Mouse (Mus musculus) bone marrow, adult 2 months (tissue): ENCODE results near the gene Gm28372. TPM values are rescaled to one million over a fixed set of nuclear protein-coding genes. Genes with fewer than 3 reads are reported as not detected.

ENCODE experiments used
- H3K27ac ChIP-seq: fragments of 200-500 bp; 2 replicates; pipeline ENCODE4 v1.5.1; 2012; ENCODE audit warnings: low read depth, mild to moderate bottlenecking, control low read depth, inconsistent platforms, low read length; ENCODE audit not compliant: control insufficient read depth, poor library complexity, insufficient read depth
- H3K4me1 ChIP-seq: fragments of 200-500 bp; 2 replicates; pipeline ENCODE4 v1.6.1; 2011; ENCODE audit warnings: low read length; ENCODE audit not compliant: control insufficient read depth, insufficient read depth
- H3K4me3 ChIP-seq: fragments of 200-500 bp; replicated peaks from 2 replicates; pipeline ENCODE3; 2011; ENCODE audit warnings: mild to moderate bottlenecking, low read depth, low read length, control low read depth; ENCODE audit not compliant: control insufficient read depth
- CTCF ChIP-seq: fragments of 200-500 bp; IDR thresholded peaks from 2 replicates; pipeline ENCODE4 v1.5.1; 2011; ENCODE audit warnings: low read length, control low read depth; ENCODE audit not compliant: control insufficient read depth, insufficient read depth
- POLR2A ChIP-seq: fragments of 200-500 bp; IDR thresholded peaks from 2 replicates; pipeline ENCODE4 v1.6.1; 2011; ENCODE audit warnings: low read depth, mild to moderate bottlenecking, control low read depth, low read length, borderline replicate concordance; ENCODE audit not compliant: control insufficient read depth
- WGBS: fragments of 180-500 bp; shearing (Covaris S2); methylation state at CpG from one replicate; pipeline ENCODE4 v1.1.7; 2018; 5-methylcytosine and 5-hydroxymethylcytosine counted together
- polyA plus RNA-seq: library from polyadenylated mRNA; stranded (reverse); fragments of >200 nt; gene quantifications from 2 replicates; pipeline ENCODE4 v1.2.4, GENCODE M21; 2011; ENCODE audit warnings: low replicate concordance; ENCODE audit not compliant: missing spikeins, insufficient read depth, insufficient read length

Gene Gm28372
- polyA plus RNA-seq, 1 experiment: not detected

- TF ChIP-seq CTCF (no peak), POLR2A (no peak)
- Histone ChIP-seq H3K27ac (no peak overlapping the region), H3K4me3 (no peak overlapping the region), H3K4me1 (no peaks in the 10 kb centered on the region)
- 17% methylated on average over 14 of the region's 14 CpGs for WGBS
Measured at GRCm38 (mm10) chr2:130398091-130398490, 6.9 kb upstream of the Gm28372 start.

GRCm38 (mm10) chr2:130400046-130400445, 5.0 kb upstream of the Gm28372 start:
- H3K4me3 ChIP-seq: no peak overlapping the region
- no peaks in the 10 kb centered on the region for H3K4me1 ChIP-seq
- H3K27ac ChIP-seq: no peak overlapping the region
- TF ChIP-seq CTCF: no peak
- no peak for TF ChIP-seq POLR2A
- 76% methylated on average over 1 of the region's 1 CpGs for WGBS

GRCm38 (mm10) chr2:130401891-130402290, 3.1 kb upstream of the Gm28372 start:
- WGBS: 73% methylated on average over 4 of the region's 4 CpGs
- TF ChIP-seq POLR2A: no peak
- H3K4me3 ChIP-seq: no peak overlapping the region
- H3K4me1 ChIP-seq: no peaks in the 10 kb centered on the region
- no peak overlapping the region for H3K27ac ChIP-seq

- Histone ChIP-seq H3K4me1 (no peaks in the 10 kb centered on the region), H3K4me3 (no peak within 1 kb of the TSS), H3K27ac (no peak within 1 kb of the TSS)
- 78% methylated on average over 2 of the region's 2 CpGs for WGBS
- TF ChIP-seq POLR2A (no peak), CTCF (no peak)
Measured at GRCm38 (mm10) chr2:130406178-130406577, 1.1 kb downstream of the Gm28372 start, which contains the start of gene Tmem239. Tmem239 (plus strand) TSS chr2:130406478.

GRCm38 (mm10) chr2:130408194-130408593, 3.2 kb downstream of the Gm28372 start:
- H3K27ac ChIP-seq: no peak overlapping the region
- WGBS: 66% methylated on average over 6 of the region's 6 CpGs
- TF ChIP-seq CTCF (no peak), POLR2A (no peak)
- H3K4me3 ChIP-seq: no peak overlapping the region
- no peaks in the 10 kb centered on the region for H3K4me1 ChIP-seq

- Histone ChIP-seq H3K4me1 (no peaks in the 10 kb centered on the region), H3K4me3 (no peak overlapping the region), H3K27ac (no peak overlapping the region)
- no peak for TF ChIP-seq POLR2A
- TF ChIP-seq CTCF: peak; percentile 83
- 27% methylated on average over 16 of the region's 16 CpGs for WGBS
Measured at GRCm38 (mm10) chr2:130411558-130412495, 6.8 kb downstream of the Gm28372 start.

- H3K4me1 ChIP-seq: no peaks in the 10 kb centered on the region
- no peak overlapping the region for H3K4me3 ChIP-seq
- 74% methylated on average over 3 of the region's 3 CpGs for WGBS
- no peak overlapping the region for H3K27ac ChIP-seq
- no peak for TF ChIP-seq POLR2A
- no peak for TF ChIP-seq CTCF
Measured at GRCm38 (mm10) chr2:130412775-130413174, 7.7 kb downstream of the Gm28372 start.

- H3K4me3 ChIP-seq: no peak overlapping the region
- no peak overlapping the region for H3K27ac ChIP-seq
- no peaks in the 10 kb centered on the region for H3K4me1 ChIP-seq
- TF ChIP-seq CTCF (no peak), POLR2A (no peak)
- 64% methylated on average over 6 of the region's 6 CpGs for whole genome bisulfite sequencing
Measured at GRCm38 (mm10) chr2:130414094-130414856, 9.2 kb downstream of the Gm28372 start.
